Mouse (Mus musculus) c-Kit-positive CD71-positive TER-119-positive erythroid progenitor cells, embryonic 14.5 days (primary cell): ENCODE measurements around the gene Gm773.
"Not testable (repeated sequence)": the region's sequence is repeated elsewhere in the genome, so short reads cannot be mapped to it uniquely, and the experiment has no call there.

Experiments
- DNase-seq: peaks from one replicate; pipeline ENCODE4 v3.0.0-alpha.2; 2013; ENCODE audit warnings: low spot score

Gm773 gene

DNA sequence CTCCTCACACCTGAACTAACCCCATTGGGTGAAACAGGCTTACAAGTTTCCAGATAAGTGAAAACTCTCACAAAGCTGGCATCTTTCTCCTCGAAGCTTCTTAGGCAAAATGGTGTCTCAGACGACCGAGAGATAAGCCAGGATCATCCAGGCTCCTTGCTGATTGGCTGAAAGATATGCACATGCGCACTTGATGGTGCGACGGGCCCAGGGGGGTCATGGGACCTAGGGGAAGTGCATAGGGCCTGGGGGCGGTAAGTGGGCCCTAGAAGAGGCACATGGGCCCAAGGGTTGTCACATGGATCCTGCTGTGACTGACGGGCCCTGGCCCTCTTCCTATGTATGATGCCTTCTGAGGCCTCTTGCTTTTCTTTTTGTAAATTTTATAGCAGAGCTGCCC is at the start of gene Gm773:
Gene Gm773 (minus strand): TSS at position 111 of the 400 bp plus-strand sequence.
- no peak for DNase-seq

DNA sequence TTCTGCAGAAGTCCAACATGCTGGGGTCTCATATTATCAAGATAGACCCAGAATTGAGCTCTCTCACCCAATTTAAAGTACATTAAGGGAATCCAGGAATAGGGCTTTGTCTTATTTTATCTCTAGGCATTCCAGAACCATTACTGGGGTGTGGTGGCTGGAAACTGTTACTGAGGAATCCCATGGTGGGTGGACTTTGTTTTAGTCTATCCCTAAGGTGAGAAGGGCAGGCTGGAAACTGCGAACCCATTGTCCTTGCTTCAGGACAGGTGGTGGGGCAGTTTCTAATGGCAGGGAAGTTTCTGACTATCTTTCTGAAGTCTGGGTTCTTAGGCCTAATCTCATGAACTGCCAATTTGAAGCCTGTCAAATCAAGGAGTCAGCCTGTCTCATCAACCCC is 26.2 kb downstream of the Gm773 start:
- not testable (repeated sequence) for DNase-seq

DNA sequence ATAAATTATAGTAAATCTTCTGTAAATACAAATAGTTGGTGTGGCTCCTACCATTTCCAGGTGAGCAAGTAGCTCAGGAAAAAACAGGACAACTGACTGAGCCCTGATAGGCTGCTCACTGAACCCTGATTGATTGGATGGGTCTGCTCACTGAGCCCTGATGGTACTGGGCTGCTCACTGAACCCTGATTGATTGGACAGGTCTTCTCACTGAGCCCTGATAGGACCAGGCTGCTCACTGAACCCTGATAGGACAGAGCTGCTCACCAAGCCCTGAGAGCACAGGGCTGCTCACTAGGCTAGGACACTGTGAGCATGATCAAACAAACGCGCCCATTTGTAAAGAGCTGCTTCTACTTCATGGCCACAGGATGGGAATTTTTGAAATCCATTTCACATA is 61.3 kb downstream of the Gm773 start:
- no peak for DNase-seq
